Mouse (Mus musculus) layer of hippocampus, postnatal 25 days (tissue): ENCODE data around the gene Sorbs1. TPM values are rescaled to one million over a fixed set of nuclear protein-coding genes. Genes with fewer than 3 reads are reported as not detected.

Experiments used
- total RNA-seq, 2 experiments: library from RNA; stranded (reverse); gene quantifications; 2 replicates each; pipeline ENCODE4 v1.2.3; 2021

Gene Sorbs1
- total RNA-seq, 2 experiments from 2014 or later: 185 to 208 TPM

Other genes with a start within 250 kb of the Sorbs1 start
- gene Pdlim1, start 241.9 kb downstream of the Sorbs1 start, total RNA-seq: 10 to 100 TPM; 13.1 to 14.3 TPM
- gene Aldh18a1, start 74.7 kb upstream of the Sorbs1 start, total RNA-seq: 10 to 100 TPM; 22.0 to 30.3 TPM
- 10 to 100 TPM; 15.8 to 17.6 TPM for gene Tctn3, start 98.5 kb upstream of the Sorbs1 start, total RNA-seq
- 10 to 100 TPM; 15.9 to 20.2 TPM for gene Entpd1, start 98.6 kb upstream of the Sorbs1 start, total RNA-seq
- 1 to 10 TPM in 1 of 2 experiments, under 1 TPM in 1; 0.66 to 1.1 TPM for gene Cc2d2b, start 235.0 kb upstream of the Sorbs1 start, total RNA-seq